ENCODE assay signal across 33 mouse cellular contexts in the genomic region with DNA sequence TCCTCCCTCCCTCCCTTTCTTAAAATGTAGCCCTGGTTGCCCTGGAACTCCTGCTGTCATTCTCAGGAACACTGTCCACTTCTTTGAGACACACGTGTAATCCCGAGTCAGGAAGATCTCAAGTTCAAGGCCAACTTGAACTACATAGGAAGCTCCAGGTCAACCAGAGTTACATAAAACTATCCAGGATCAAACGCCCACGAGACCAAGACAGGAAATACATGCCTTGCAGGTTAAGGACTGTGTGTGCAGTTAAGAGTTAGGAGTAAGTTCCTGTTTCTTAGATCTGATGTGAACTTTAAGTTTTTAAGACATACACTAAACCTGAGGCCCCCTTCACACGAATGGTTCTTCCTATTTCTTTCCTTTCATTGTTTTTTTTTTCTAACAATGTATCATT. TPM values are rescaled to one million over a fixed set of nuclear protein-coding genes. Genes with fewer than 3 reads are reported as not detected.
"Had no signal": no experiment of that assay in that cellular context is flagged by ENCODE, and none has a peak within 500 bp of the region (broad histone marks: within the 10 kb centered on the region; RNA-seq: fewer than 3 reads in every experiment).

No protein-coding gene starts in this region.

- H3K4me2 ChIP-seq: embryonic facial prominence, embryonic 12.5 days; embryonic facial prominence, embryonic 13.5 days; embryonic facial prominence, embryonic 15.5 days; forebrain, embryonic 12.5 days; forebrain, embryonic 13.5 days; forebrain, embryonic 15.5 days had no signal

- H3K4me3 ChIP-seq: embryonic facial prominence, embryonic 10.5 days; embryonic facial prominence, embryonic 12.5 days; embryonic facial prominence, embryonic 13.5 days; embryonic facial prominence, embryonic 15.5 days; erythroblast, embryonic 14.5 days; forebrain, embryonic 10.5 days; forebrain, embryonic 12.5 days; forebrain, embryonic 13.5 days; forebrain, embryonic 15.5 days; gastrocnemius, adult 2 months; heart, adult 2 months had no signal

- ATAC-seq: forebrain, embryonic 13.5 days; forebrain, embryonic 14.5 days; forebrain, embryonic 15.5 days; forebrain, embryonic 16.5 days; forebrain, postnatal 0 days had no signal

- H3K9me3 ChIP-seq: embryonic facial prominence, embryonic 10.5 days; embryonic facial prominence, embryonic 12.5 days; embryonic facial prominence, embryonic 13.5 days; embryonic facial prominence, embryonic 15.5 days; forebrain, embryonic 10.5 days; forebrain, embryonic 12.5 days; forebrain, embryonic 13.5 days; forebrain, embryonic 15.5 days had no signal

- H3K27me3 ChIP-seq: forebrain, embryonic 15.5 days had no signal

- H3K9ac ChIP-seq: embryonic facial prominence, embryonic 12.5 days; embryonic facial prominence, embryonic 13.5 days; embryonic facial prominence, embryonic 15.5 days; forebrain, embryonic 12.5 days; forebrain, embryonic 13.5 days; forebrain, embryonic 15.5 days; forebrain, postnatal 0 days had no signal

- H3K27ac ChIP-seq: embryonic facial prominence, embryonic 10.5 days; embryonic facial prominence, embryonic 12.5 days; embryonic facial prominence, embryonic 13.5 days; embryonic facial prominence, embryonic 15.5 days; forebrain, embryonic 10.5 days; forebrain, embryonic 12.5 days; forebrain, embryonic 13.5 days; forebrain, embryonic 15.5 days; gastrocnemius, adult 2 months; heart, adult 2 months had no signal

- H3K36me3 ChIP-seq: embryonic facial prominence, embryonic 10.5 days; embryonic facial prominence, embryonic 12.5 days; embryonic facial prominence, embryonic 13.5 days; embryonic facial prominence, embryonic 15.5 days; forebrain, embryonic 10.5 days; forebrain, embryonic 12.5 days; forebrain, embryonic 15.5 days had no signal

- DNase-seq: cerebellum, adult 9-10 months; cerebellum, adult 9-11 months; cerebellum, postnatal 10 days; cerebellum, postnatal 14 days; cerebellum, postnatal 25 days; cerebellum, postnatal 36 days; embryo, embryonic 11 days; forebrain, postnatal 0 days; gastrocnemius, adult 2 months; gastrocnemius, postnatal 10 days; gastrocnemius, postnatal 14 days; gastrocnemius, postnatal 25 days; gastrocnemius, postnatal 36 days; heart, adult 11 months; heart, adult 18-20 months; heart, adult 2 months had no signal

RNA-seq across cellular contexts. Expression of a gene that starts 1.6 kb away (rescaled TPM):
- total RNA-seq: forebrain, postnatal 0 days; gastrocnemius, adult 18-20 months; gastrocnemius, adult 2 months; gastrocnemius, adult 8-10 months; gastrocnemius, postnatal 10 days; gastrocnemius, postnatal 36 days; granulocyte monocyte progenitor cell, adult 5-6 weeks; heart, adult 18-20 months; heart, adult 2 months; heart, adult 8-10 months had no signal
- polyA plus RNA-seq: cortical plate, adult 2 months; erythroblast, embryonic 14.5 days; forebrain, postnatal 0 days; heart, adult 2 months had no signal

RNA-seq across cellular contexts. Expression of a gene that starts 28.6 kb away (rescaled TPM):
- polyA plus RNA-seq: embryonic facial prominence, embryonic 11.5 days; embryonic facial prominence, embryonic 13.5 days; embryonic facial prominence, embryonic 15.5 days; erythroblast, embryonic 14.5 days; forebrain, embryonic 15.5 days had no signal
